29 mouse cellular contexts compared by ENCODE assay signal in genomic region chrX:6082954-6083680, GRCm38 (mm10). TPM values are rescaled to one million over a fixed set of nuclear protein-coding genes. Genes with fewer than 3 reads are reported as not detected.
DNase-seq lines count a peak whose midpoint lies in the region; TF ChIP-seq lines count a peak whose summit lies in the region.
"Had no signal": no experiment of that assay in that cellular context is flagged by ENCODE, and none has a peak within 500 bp of the region (broad histone marks: within the 10 kb centered on the region; RNA-seq: fewer than 3 reads in every experiment).

AU022751 (minus strand) TSS chrX:6083419.

- peak; percentile 17 for DNase-seq in ES-CJ7 (ENCODE audit: low read depth, low spot score)
- DNase-seq in ZHBTc4 (ENCODE audit: low read depth, low spot score): peak; percentile 46
- peak; percentile 82 for DNase-seq in testis, postnatal 14 days (ENCODE audit: low spot score)
- DNase-seq in cerebellum, postnatal 36 days: no peak
- DNase-seq in gastrocnemius, postnatal 25 days: no peak
- no peak for DNase-seq in urinary bladder, postnatal 25 days (ENCODE audit: low spot score)
- DNase-seq: adrenal gland, adult 2 months; adrenal gland, postnatal 14 days; B cell, adult 2 months; cerebellum, adult 11 months; cerebellum, adult 2 months; cerebellum, adult 9-11 months; cerebellum, postnatal 25 days; embryo, embryonic 11 days; gastrocnemius, postnatal 36 days had no signal

- H3K4me3 ChIP-seq in E14TG2a.4 (replicated peaks; ENCODE audit: low read length): peak within 1 kb of the TSS; percentile 39
- H3K4me3 ChIP-seq: embryonic facial prominence, embryonic 10.5 days; embryonic facial prominence, embryonic 13.5 days; erythroblast, embryonic 14.5 days; forebrain, embryonic 12.5 days; forebrain, embryonic 15.5 days; hindbrain, embryonic 10.5 days had no signal

- TF ChIP-seq CTCF in E14TG2a.4 (conservative IDR thresholded peaks at IDR 0.05; ENCODE audit: low read length): no peak

- H3K9me3 ChIP-seq in E14TG2a.4 (ENCODE audit: low read length): no peaks in the 10 kb centered on the region
- H3K9me3 ChIP-seq: forebrain, embryonic 15.5 days had no signal

- peaks cover 14% of the 10 kb centered on the region for H3K27me3 ChIP-seq in E14TG2a.4 (ENCODE audit: insufficient read depth, low read length)
- H3K27me3 ChIP-seq: CH12.LX; embryonic facial prominence, embryonic 13.5 days; forebrain, embryonic 12.5 days; forebrain, embryonic 15.5 days had no signal

- H3K4me1 ChIP-seq in E14TG2a.4 (replicated peaks; ENCODE audit: low read depth, low read length): no peaks in the 10 kb centered on the region
- H3K4me1 ChIP-seq: embryonic facial prominence, embryonic 10.5 days; embryonic facial prominence, embryonic 13.5 days; forebrain, embryonic 12.5 days; forebrain, embryonic 15.5 days; hindbrain, embryonic 10.5 days had no signal

- no peaks in the 10 kb centered on the region for H3K36me3 ChIP-seq in E14TG2a.4 (ENCODE audit: insufficient read depth, low read length)
- H3K36me3 ChIP-seq: embryonic facial prominence, embryonic 10.5 days; embryonic facial prominence, embryonic 13.5 days; forebrain, embryonic 12.5 days; forebrain, embryonic 15.5 days; hindbrain, embryonic 10.5 days had no signal

RNA-seq across cellular contexts. Expression of gene AU022751, which starts in this region (rescaled TPM):
- not detected for total RNA-seq in gastrocnemius, postnatal 25 days (2021)
- total RNA-seq: adrenal gland, adult 2 months; adrenal gland, postnatal 4 days; CH12.LX; gastrocnemius, adult 8-10 months; gastrocnemius, postnatal 36 days; granulocyte monocyte progenitor cell, adult 5-6 weeks; heart, adult 8-10 months; heart, postnatal 25 days; MEL had no signal

Comparison
In these comparisons a context has a peak if more than half of its experiments do, and no peak if none do; other contexts are left out.
1. DNase-seq: peak in ES-CJ7 (single experiment), ZHBTc4 (single experiment) and testis, postnatal 14 days (single experiment); none in cerebellum, postnatal 36 days (0 of 2), gastrocnemius, postnatal 25 days (single experiment) and urinary bladder, postnatal 25 days (single experiment).